Mouse (Mus musculus) bone marrow, adult 2 months (tissue): ENCODE data around the gene Trmt1. TPM values are rescaled to one million over a fixed set of nuclear protein-coding genes. Genes with fewer than 3 reads are reported as not detected.

Experiments used
- H3K27ac ChIP-seq: fragments of 200-500 bp; 2 replicates; pipeline ENCODE4 v1.5.1; 2012; ENCODE audit warnings: low read depth, mild to moderate bottlenecking, control low read depth, inconsistent platforms, low read length; ENCODE audit not compliant: control insufficient read depth, poor library complexity, insufficient read depth
- H3K4me1 ChIP-seq: fragments of 200-500 bp; 2 replicates; pipeline ENCODE4 v1.6.1; 2011; ENCODE audit warnings: low read length; ENCODE audit not compliant: control insufficient read depth, insufficient read depth
- H3K4me3 ChIP-seq: fragments of 200-500 bp; replicated peaks from 2 replicates; pipeline ENCODE3; 2011; ENCODE audit warnings: mild to moderate bottlenecking, low read depth, low read length, control low read depth; ENCODE audit not compliant: control insufficient read depth
- CTCF ChIP-seq: fragments of 200-500 bp; IDR thresholded peaks from 2 replicates; pipeline ENCODE4 v1.5.1; 2011; ENCODE audit warnings: low read length, control low read depth; ENCODE audit not compliant: control insufficient read depth, insufficient read depth
- POLR2A ChIP-seq: fragments of 200-500 bp; IDR thresholded peaks from 2 replicates; pipeline ENCODE4 v1.6.1; 2011; ENCODE audit warnings: low read depth, mild to moderate bottlenecking, control low read depth, low read length, borderline replicate concordance; ENCODE audit not compliant: control insufficient read depth
- WGBS: fragments of 180-500 bp; shearing (Covaris S2); methylation state at CpG from one replicate; pipeline ENCODE4 v1.1.7; 2018; 5-methylcytosine and 5-hydroxymethylcytosine counted together
- polyA plus RNA-seq: library from polyadenylated mRNA; stranded (reverse); fragments of >200 nt; gene quantifications from 2 replicates; pipeline ENCODE4 v1.2.4, GENCODE M21; 2011; ENCODE audit warnings: low replicate concordance; ENCODE audit not compliant: missing spikeins, insufficient read depth, insufficient read length

The Trmt1 gene
- polyA plus RNA-seq, 1 experiment: 134 TPM

GRCm38 (mm10) chr8:84739401-84739742 lies 53.3 kb downstream of the Trmt1 start:
- Histone ChIP-seq H3K4me1 (peaks cover 2% of the 10 kb centered on the region; the same call in 1 of the 2 replicates), H3K4me3 (no peak overlapping the region), H3K27ac (no peak overlapping the region)
- 19% methylated on average over 1 of the region's 1 CpGs for WGBS
- no peak for TF ChIP-seq POLR2A

DNA sequence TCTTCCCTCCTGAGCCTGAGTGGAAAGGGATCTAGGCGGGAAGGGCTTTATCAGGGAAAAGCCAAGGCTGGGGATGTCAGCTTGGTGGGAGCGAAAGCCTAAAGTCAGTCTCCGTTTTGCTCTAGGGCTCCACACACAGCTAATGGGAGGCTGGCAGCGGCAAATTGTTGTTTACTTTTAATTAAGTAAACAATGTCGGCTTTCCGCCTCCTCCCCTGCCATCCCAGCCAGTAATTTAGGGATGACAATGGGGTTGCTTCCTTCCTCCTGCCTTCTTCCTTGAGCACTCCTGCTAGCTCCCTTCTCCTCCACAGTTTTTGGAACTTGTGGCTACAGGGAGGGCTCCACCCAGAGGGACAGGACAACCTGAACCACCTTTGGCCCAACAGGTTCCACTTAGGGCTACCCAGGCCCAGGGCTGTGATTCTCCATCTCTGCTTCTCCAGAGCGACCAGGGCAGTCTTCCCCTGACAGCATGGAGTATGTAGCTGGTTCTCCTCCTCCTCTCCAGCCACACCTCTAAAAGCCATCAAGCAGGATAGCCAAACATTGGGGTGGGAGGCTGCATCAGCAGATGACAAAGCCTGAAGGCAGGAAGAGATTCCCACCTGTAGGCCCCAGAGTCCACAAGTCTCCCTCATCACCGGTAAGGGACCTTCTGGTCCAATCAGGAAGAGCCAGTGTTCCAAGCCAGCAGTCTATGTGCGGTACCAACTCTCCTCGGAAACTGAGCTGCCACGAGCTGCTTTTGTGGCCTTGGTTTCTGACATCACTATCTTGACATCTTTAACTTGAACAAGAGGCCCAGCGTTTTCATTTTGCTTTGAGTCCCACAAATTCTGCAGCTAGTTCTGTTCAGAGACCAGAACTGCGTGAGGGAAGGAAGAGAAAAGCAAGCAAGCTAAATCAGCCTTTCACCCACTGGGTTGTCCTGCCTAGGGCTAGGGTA lies 55.1 kb downstream of the Trmt1 start:
- no peak overlapping the region for H3K4me3 ChIP-seq
- no peak overlapping the region for H3K27ac ChIP-seq
- no peak for TF ChIP-seq POLR2A
- WGBS: 83% methylated on average over 13 of the region's 13 CpGs
- peaks cover 4% of the 10 kb centered on the region; the same call in 1 of the 2 replicates for H3K4me1 ChIP-seq

- Histone ChIP-seq H3K4me1 (peaks cover 4% of the 10 kb centered on the region; the same call in 1 of the 2 replicates), H3K27ac (no peak overlapping the region), H3K4me3 (no peak overlapping the region)
- 93% methylated on average over 32 of the region's 32 CpGs for WGBS
- no peak for TF ChIP-seq CTCF
- TF ChIP-seq POLR2A: no peak
Observed at GRCm38 (mm10) chr8:84742171-84743053, 56.3 kb downstream of the Trmt1 start.

GRCm38 (mm10) chr8:84743054-84743415 lies 56.9 kb downstream of the Trmt1 start:
- H3K27ac ChIP-seq: no peak overlapping the region
- TF ChIP-seq POLR2A (no peak), CTCF (no peak)
- H3K4me3 ChIP-seq: no peak overlapping the region
- WGBS: 78% methylated on average over 10 of the region's 10 CpGs
- peaks cover 2% of the 10 kb centered on the region; the same call in 1 of the 2 replicates for H3K4me1 ChIP-seq

DNA sequence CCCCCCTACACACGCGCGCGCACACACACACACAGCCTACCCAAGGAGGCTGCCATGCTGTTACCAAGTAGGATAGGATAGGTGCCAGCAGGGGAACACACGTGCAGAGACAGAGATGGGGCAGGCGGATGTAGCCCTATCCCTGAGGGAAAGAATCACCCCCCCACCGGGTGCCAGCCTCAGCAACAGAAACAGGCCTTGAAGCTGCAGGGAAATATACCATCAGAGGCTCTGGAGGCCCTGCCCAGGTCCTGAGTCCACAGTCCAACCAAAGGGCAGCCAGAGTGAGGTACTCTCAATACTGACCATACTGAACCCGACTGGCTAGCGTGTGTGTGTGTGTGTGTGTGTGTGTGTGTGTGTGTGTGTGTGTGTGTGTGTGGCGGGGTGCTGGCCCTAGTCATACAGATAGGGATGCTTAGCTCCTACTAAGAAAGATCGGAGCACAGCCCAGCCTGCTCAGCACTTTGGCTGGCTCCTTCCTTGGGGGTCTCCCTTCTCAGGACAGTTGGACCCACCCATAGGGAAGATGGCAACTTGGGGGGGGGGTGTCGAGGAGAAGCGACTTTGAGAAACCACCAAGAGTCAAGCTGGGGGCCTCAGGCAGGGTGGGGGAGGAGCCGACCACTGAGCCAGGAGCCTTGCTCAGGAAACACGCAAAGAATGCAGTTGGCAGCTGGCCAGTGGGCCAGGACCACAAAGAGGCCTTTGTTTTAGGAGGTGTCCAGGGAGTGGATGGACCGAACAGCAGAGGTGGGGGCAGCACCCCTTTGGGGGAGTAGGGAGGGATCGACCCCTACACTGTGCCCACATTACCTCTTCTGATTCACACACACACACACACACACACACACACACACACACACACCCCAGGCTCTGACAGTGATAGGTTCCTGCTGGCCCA lies 57.7 kb downstream of the Trmt1 start:
- Histone ChIP-seq H3K4me3 (no peak overlapping the region), H3K27ac (no peak overlapping the region), H3K4me1 (peaks cover 2% of the 10 kb centered on the region; the same call in 1 of the 2 replicates)
- WGBS: 46% methylated on average over 17 of the region's 17 CpGs
- TF ChIP-seq POLR2A: no peak
- no peak for TF ChIP-seq CTCF

DNA sequence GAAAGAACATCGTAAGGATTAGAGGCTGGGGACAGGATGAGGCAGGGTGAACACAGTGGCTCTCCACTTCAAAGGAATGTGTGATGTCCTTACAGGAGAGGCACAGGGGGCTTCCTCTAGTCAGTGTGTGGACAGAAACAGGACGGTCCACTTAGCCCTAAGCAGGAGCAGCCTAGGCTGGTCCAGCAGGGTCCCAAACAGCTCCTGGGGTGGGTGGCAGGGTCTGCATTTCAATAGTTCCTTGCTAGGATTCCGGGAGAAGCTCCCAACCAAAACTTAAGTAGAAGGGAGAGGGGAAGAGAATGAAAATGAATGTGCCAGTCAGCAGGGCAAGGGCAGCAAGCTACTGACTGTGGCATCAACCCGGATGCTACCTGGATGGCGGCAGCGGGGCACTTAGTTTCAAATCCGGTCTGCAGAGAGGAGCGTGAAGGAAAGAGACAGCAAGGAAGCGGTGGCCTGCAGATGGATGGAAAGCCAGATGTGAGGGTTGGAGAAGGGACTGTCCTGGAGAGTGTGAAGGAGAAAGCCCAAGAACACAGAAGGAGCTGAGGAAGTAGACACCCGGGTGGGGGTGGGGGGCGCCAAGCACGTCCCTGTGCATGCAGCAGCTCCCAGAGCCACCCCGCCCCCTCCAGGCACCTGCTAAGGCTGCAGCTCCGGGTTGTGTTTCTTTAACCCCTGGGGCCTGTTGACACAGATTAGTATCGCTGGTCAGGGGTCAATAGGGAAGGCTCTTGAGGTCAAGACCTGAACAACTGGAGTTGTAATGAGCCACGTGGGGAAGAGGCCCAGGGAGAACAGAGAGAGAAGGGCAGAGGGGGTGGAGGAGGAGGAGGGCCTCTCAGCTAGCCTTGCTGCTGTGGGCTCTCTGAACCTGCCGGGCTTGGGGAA lies 59.2 kb downstream of the Trmt1 start:
- TF ChIP-seq CTCF (no peak), POLR2A (no peak)
- WGBS: 34% methylated on average over 17 of the region's 17 CpGs
- H3K4me1 ChIP-seq: peaks cover 2% of the 10 kb centered on the region; the same call in 1 of the 2 replicates
- no peak overlapping the region for H3K27ac ChIP-seq
- H3K4me3 ChIP-seq: no peak overlapping the region

Other genes with a start within 250 kb of the Trmt1 start
- gene Ier2, start 23.5 kb upstream of the Trmt1 start, polyA plus RNA-seq: 13.2 and 49.9 TPM in 2 replicates
- gene Nacc1, start 1.6 kb downstream of the Trmt1 start, polyA plus RNA-seq: 14.6 and 26.2 TPM in 2 replicates
- 59.2 and 125 TPM in 2 replicates for gene Lyl1, start 15.2 kb downstream of the Trmt1 start, polyA plus RNA-seq
- gene G430095P16Rik, start 36.7 kb downstream of the Trmt1 start, polyA plus RNA-seq: 12.0 and 27.2 TPM in 2 replicates
- 20.6 and 23.7 TPM in 2 replicates for gene Nfix, start 114.0 kb downstream of the Trmt1 start, polyA plus RNA-seq
- 2.2 and 3.3 TPM in 2 replicates for gene Dand5, start 136.5 kb downstream of the Trmt1 start, polyA plus RNA-seq
- 9.2 and 20.5 TPM in 2 replicates for gene Gadd45gip1, start 145.2 kb downstream of the Trmt1 start, polyA plus RNA-seq
- 169 and 222 TPM in 2 replicates for gene Rad23a, start 154.4 kb downstream of the Trmt1 start, polyA plus RNA-seq
- 342 and 475 TPM in 2 replicates for gene Calr, start 160.6 kb downstream of the Trmt1 start, polyA plus RNA-seq
- 36.6 and 59.1 TPM in 2 replicates for gene Farsa, start 170.7 kb downstream of the Trmt1 start, polyA plus RNA-seq
- 32.6 and 36.7 TPM in 2 replicates for gene Syce2, start 185.8 kb downstream of the Trmt1 start, polyA plus RNA-seq
- gene Gcdh, start 207.6 kb downstream of the Trmt1 start, polyA plus RNA-seq: 19.1 and 33.0 TPM in 2 replicates
- gene Klf1, start 215.6 kb downstream of the Trmt1 start, polyA plus RNA-seq: 142 and 168 TPM in 2 replicates
- gene Dnase2a, start 222.3 kb downstream of the Trmt1 start, polyA plus RNA-seq: 35.0 and 54.0 TPM in 2 replicates